Mouse (Mus musculus) intestine, postnatal 0 days (tissue): ENCODE data around the gene Tnfsf9. TPM values are rescaled to one million over a fixed set of nuclear protein-coding genes. Genes with fewer than 3 reads are reported as not detected.

Experiments
- ATAC-seq: fragments of 200-750 bp; cut with Nextera tagmentation; 2 replicates; pipeline ENCODE4 v1.8.0; 2017; ENCODE audit warnings: mild to moderate bottlenecking, moderate TSS enrichment, moderate library complexity
- H3K27ac ChIP-seq: fragments of 300-500 bp; sonication (generic); 2 replicates; pipeline ENCODE4 v1.5.1; 2014; ENCODE audit warnings: mild to moderate bottlenecking, low read depth, low read length, moderate library complexity
- H3K27me3 ChIP-seq: fragments of 300-500 bp; sonication (generic); replicated peaks from 2 replicates; pipeline ENCODE4 v1.6.1; 2014; ENCODE audit warnings: low read length, mixed read lengths; ENCODE audit not compliant: control insufficient read depth, insufficient read depth
- H3K36me3 ChIP-seq: fragments of 300-500 bp; sonication (generic); 2 replicates; pipeline ENCODE4 v1.6.1; 2014; ENCODE audit warnings: mild to moderate bottlenecking, moderate library complexity; ENCODE audit not compliant: control insufficient read depth, insufficient read depth
- H3K4me1 ChIP-seq: fragments of 300-500 bp; sonication (generic); replicated peaks from 2 replicates; pipeline ENCODE4 v1.6.1; 2014; ENCODE audit warnings: antibody characterized with exemption, low read length, mixed read lengths; ENCODE audit not compliant: control insufficient read depth, insufficient read depth
- H3K4me2 ChIP-seq: fragments of 300-500 bp; sonication (generic); replicated peaks from 2 replicates; pipeline ENCODE4 v1.6.1; 2014; ENCODE audit warnings: low read depth, mild to moderate bottlenecking, moderate library complexity
- H3K4me3 ChIP-seq: fragments of 300-500 bp; sonication (generic); 2 replicates; pipeline ENCODE4 v1.5.1; 2014; ENCODE audit warnings: low read depth, low read length
- H3K9ac ChIP-seq: fragments of 300-500 bp; sonication (generic); 2 replicates; pipeline ENCODE4 v1.6.1; 2014; ENCODE audit warnings: mild to moderate bottlenecking, low read depth, low read length
- H3K9me3 ChIP-seq: fragments of 300-500 bp; sonication (generic); 2 replicates; pipeline ENCODE4 v1.6.1; 2016; ENCODE audit warnings: mixed run types; ENCODE audit not compliant: control insufficient read depth
- CTCF ChIP-seq: sonication (generic); IDR thresholded peaks from 2 replicates; pipeline ENCODE4 v1.5.1; 2016; ENCODE audit warnings: low read depth, mild to moderate bottlenecking, control low read depth, antibody characterized with exemption, moderate library complexity
- WGBS: fragments of 180-500 bp; shearing (Covaris S2); extraction: QIAGEN DNeasy Blood & Tissue Kit; methylation state at CpG from one replicate; pipeline ENCODE4 v1.1.7; 2014; 5-methylcytosine and 5-hydroxymethylcytosine counted together
- polyA plus RNA-seq: library from polyadenylated mRNA; unstranded; fragments of >200 nt; fragmentation: Nextera tagmentation; extraction: Ambion mirVana; gene quantifications from 2 replicates; pipeline ENCODE4 v1.2.1, GENCODE M21; 2015

Tnfsf9 gene
- polyA plus RNA-seq, 1 experiment from 2014 or later, result 1.6 TPM

DNA sequence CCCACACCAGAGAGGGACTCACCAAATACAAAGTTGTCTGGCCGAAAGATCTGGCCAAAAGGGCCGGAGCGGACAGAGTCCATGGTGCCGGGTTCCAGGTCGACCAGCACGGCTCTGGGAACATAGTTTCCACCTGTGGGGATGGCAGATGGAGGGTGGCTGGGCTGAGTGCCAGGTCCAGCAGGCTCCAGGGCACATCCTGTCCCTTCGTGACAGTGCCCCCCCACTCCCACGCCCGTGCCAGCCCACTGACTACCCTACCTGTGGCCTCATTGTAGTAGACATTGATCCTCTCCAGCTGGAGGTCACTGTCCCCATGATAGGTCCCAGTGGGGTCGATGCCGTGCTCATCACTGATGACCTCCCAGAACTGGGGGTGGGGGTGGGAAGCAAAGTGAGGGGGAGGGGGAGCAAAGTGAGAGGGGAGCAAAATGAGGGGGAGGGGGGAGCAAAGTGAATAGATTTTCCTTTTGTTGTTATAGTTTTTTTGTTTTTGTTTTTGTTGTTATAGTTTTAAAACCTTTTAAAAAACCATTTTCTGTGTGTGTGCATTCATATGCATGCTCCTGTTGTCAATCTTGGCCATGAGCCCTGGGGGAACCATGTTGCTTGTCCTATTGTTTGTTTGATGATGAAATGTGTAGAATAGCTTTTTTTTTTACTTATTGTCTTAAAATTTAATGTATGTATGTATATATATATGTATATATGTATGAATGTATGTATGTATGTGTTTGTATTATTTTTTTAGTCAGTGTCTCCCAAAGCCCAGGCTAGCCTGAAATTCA is 19.0 kb upstream of the Tnfsf9 start:
- Histone ChIP-seq H3K27me3 (no peaks in the 10 kb centered on the region), H3K36me3 (no peaks in the 10 kb centered on the region), H3K4me2 (no peak overlapping the region), H3K27ac (no peak overlapping the region), H3K4me3 (no peak overlapping the region), H3K9ac (no peak overlapping the region), H3K9me3 (no peaks in the 10 kb centered on the region), H3K4me1 (no peaks in the 10 kb centered on the region)
- no peak for ATAC-seq
- 87% methylated on average over 11 of the region's 11 CpGs for WGBS
- TF ChIP-seq CTCF, result no peak

DNA sequence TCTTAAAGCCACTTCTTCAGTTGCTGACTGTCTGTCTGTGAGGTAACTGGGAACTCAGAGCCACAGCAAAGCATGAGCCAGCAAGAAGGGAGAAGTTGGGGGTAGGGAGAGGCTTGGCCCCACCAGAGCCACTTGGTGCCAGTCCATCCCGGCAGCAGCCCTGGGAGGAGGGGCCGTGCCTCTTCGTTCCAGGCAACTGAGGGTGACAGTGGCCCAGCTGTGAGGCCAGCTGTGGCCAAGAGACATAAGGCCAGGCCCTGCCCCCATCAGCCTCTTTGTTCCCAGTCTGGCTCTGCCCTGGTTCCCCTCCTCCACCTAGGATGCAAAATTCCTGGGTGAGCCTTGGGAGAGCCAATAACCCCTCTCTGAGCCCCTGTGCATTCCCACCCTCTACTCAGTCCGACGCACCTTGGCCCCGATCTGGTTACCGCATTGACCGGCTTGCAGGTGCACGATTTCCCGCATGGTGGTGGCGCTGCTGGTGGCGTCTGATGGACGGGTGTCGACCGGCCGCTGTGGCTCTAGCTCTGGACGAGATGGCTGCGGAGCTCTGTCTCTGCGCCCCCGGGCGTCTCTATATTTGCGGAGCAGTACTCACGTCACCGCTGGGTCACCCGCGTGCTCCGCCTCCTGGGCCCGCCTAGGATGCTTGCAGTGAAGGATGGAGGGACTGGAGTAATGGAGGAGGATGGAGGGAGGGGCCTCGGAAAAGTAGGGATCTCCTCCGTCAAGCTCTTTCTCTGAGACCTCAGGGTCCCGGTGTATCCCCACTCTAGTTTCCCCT is 17.9 kb upstream of the Tnfsf9 start, which contains the start of gene Tubb4a:
TSS of gene Tubb4a (minus strand) at position 734 of the 784 bp plus-strand sequence.
- Histone ChIP-seq H3K4me2 (peak within 1 kb of the TSS; percentile 54), H3K36me3 (no peaks in the 10 kb centered on the region), H3K9me3 (no peaks in the 10 kb centered on the region), H3K27me3 (no peaks in the 10 kb centered on the region), H3K27ac (no peak within 1 kb of the TSS), H3K4me3 (peak within 1 kb of the TSS; percentile 23), H3K4me1 (no peaks in the 10 kb centered on the region), H3K9ac (peak within 1 kb of the TSS; percentile 34; the same call in 1 of the 2 replicates)
- WGBS, result 2% methylated on average over 31 of the region's 31 CpGs
- TF ChIP-seq CTCF, result peak; percentile 18; the same call in 1 of the 2 replicates
- peak; percentile 20; the same call in 1 of the 2 replicates for ATAC-seq

DNA sequence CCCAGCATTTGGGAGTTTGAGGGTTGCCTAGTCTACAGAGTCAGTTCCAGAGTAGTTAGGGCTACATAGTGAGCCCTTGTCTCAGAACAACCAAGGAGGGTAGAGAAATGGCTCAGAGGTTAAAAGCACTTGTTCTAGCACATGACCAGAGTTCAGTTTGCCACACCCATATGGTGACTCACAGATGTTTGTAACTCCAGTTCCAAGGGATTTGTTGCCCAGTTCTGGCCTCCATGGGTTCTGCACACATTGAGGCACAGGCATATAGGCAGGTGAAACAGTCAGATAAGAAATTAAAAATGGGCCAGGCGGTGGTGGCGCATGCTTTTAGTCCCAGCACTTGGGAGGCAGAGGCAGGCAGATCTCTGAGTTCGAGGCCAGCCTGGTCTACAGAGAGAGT is 10.9 kb upstream of the Tnfsf9 start:
- H3K27ac ChIP-seq, result no peak overlapping the region
- no peaks in the 10 kb centered on the region for H3K9me3 ChIP-seq
- WGBS, result 83% methylated on average over 3 of the region's 3 CpGs
- H3K36me3 ChIP-seq, result no peaks in the 10 kb centered on the region
- no peak overlapping the region for H3K4me2 ChIP-seq
- no peak overlapping the region for H3K4me3 ChIP-seq
- ATAC-seq, result peak; percentile 48
- no peaks in the 10 kb centered on the region for H3K4me1 ChIP-seq
- H3K9ac ChIP-seq, result no peak overlapping the region
- no peak for TF ChIP-seq CTCF
- no peaks in the 10 kb centered on the region for H3K27me3 ChIP-seq

DNA sequence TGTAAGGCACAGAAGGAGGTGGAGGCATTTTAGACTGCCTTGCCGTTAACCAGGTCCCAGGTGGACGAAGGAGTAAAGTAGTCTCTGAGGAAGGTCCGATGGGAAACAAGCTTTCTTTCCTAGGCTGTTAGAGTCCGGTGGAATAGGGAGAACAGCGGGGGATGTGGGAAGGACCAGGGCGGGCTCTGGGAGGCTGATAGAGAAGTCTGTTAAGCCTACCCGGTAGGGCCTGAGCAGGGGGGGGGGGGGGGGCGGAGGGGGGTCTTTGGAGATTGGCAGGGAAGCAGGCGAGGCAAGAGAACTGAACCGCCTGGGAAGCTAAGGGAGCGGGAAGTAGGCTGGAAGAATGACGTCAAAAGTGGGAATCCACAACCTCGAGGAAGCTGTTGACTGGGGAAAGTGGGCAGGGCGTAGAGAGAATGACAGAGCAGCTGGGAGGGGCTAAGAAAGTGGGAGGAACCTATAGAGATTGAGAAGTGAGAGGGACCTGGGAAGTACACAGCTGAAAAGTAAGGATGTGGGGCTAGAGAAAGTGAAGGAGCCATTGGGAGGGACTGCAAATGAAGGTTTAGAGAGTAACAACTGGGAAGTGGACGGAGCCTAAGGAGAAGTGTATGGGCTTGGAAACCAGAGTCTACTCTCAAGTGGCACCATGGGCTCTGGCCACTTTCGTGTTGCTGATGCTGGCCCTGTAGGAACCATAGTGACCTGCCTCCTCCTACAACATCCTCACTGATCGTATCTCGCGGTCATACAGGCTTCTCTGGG is 9.1 kb upstream of the Tnfsf9 start:
- ATAC-seq, result peak; percentile 81
- Histone ChIP-seq H3K36me3 (no peaks in the 10 kb centered on the region), H3K27ac (no peak overlapping the region), H3K9me3 (no peaks in the 10 kb centered on the region), H3K27me3 (no peaks in the 10 kb centered on the region), H3K9ac (no peak overlapping the region), H3K4me1 (no peaks in the 10 kb centered on the region), H3K4me2 (peak overlapping the region; percentile 60), H3K4me3 (peak overlapping the region; percentile 18)
- WGBS, result 3% methylated on average over 18 of the region's 19 CpGs
- no peak for TF ChIP-seq CTCF

- Histone ChIP-seq H3K27me3 (no peaks in the 10 kb centered on the region), H3K4me1 (no peaks in the 10 kb centered on the region), H3K9me3 (no peaks in the 10 kb centered on the region), H3K4me2 (peak overlapping the region; percentile 60), H3K36me3 (no peaks in the 10 kb centered on the region), H3K4me3 (peak overlapping the region; percentile 18; the same call in 1 of the 2 replicates), H3K27ac (no peak overlapping the region), H3K9ac (no peak overlapping the region)
- 1% methylated on average over 11 of the region's 11 CpGs for WGBS
- peak; percentile 97 for TF ChIP-seq CTCF
- ATAC-seq, result peak; percentile 71; the same call in 1 of the 2 replicates
These were observed 8.6 kb upstream of the Tnfsf9 start for GRCm38 (mm10) chr17:57096623-57096920.

DNA sequence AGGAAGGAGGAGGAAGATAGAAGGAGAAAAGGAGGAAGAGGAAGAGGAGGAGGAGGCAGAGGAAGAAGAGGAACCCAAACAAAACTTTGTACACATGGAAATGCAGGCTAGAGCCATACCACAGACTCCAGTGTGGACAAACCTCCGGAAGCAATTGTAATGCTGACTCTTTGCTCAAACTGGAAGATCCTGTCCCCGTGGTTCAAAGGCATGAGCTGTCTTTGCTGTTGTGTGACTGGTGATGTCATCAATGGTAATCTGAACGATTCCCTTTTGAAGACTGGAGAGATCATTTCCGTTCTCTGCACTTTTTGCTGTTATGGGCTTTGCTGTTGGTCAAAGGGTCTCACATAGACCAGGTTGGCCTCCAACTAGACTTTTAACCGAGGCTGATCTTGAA is 6.8 kb upstream of the Tnfsf9 start:
- H3K4me3 ChIP-seq, result no peak overlapping the region
- H3K4me1 ChIP-seq, result no peaks in the 10 kb centered on the region
- TF ChIP-seq CTCF, result no peak
- no peaks in the 10 kb centered on the region for H3K27me3 ChIP-seq
- H3K36me3 ChIP-seq, result no peaks in the 10 kb centered on the region
- no peak for ATAC-seq
- WGBS, result 73% methylated on average over 5 of the region's 5 CpGs
- no peak overlapping the region for H3K27ac ChIP-seq
- H3K4me2 ChIP-seq, result no peak overlapping the region
- no peaks in the 10 kb centered on the region for H3K9me3 ChIP-seq
- no peak overlapping the region for H3K9ac ChIP-seq
